Mouse (Mus musculus): ENCODE results near the gene Gm20458.

Gm20458 gene

GRCm38 (mm10) chr2:164523301-164523773 is 62.6 kb downstream of the Gm20458 start:
- in situ Hi-C loops (cut with MboI): no loop called here

- in situ Hi-C loops (cut with MboI): no loop called here
Observed at GRCm38 (mm10) chr2:164528557-164528956, 67.8 kb downstream of the Gm20458 start.

GRCm38 (mm10) chr2:164531169-164531568 is 70.4 kb downstream of the Gm20458 start:
- in situ Hi-C loops (cut with MboI): no loop called here

GRCm38 (mm10) chr2:164534315-164534714 is 73.5 kb downstream of the Gm20458 start:
- in situ Hi-C loops (cut with MboI): no loop called here

- in situ Hi-C loops (cut with MboI): no loop called here
Observed at GRCm38 (mm10) chr2:164537003-164537402, 76.2 kb downstream of the Gm20458 start.

All from mature B cell (primary cell).